Mouse (Mus musculus) heart, embryonic 13.5 days (tissue): Measurements from ENCODE around the gene Fasn. TPM values are rescaled to one million over a fixed set of nuclear protein-coding genes. Genes with fewer than 3 reads are reported as not detected.
"Not testable (repeated sequence)": the region's sequence is repeated elsewhere in the genome, so short reads cannot be mapped to it uniquely, and the experiment has no call there.

Source experiments
- ATAC-seq: fragments of 200-750 bp; cut with Nextera tagmentation; 2 replicates; pipeline ENCODE4 v1.8.0; 2017; ENCODE audit warnings: moderate TSS enrichment; ENCODE audit not compliant: insufficient number of reproducible peaks, low FRiP score, low TSS enrichment; ENCODE audit errors: extremely low read depth
- H3K27ac ChIP-seq: fragments of 300-500 bp; sonication (generic); replicated peaks from 2 replicates; pipeline ENCODE4 v1.5.1; 2015; ENCODE audit warnings: moderate library complexity, mild to moderate bottlenecking, inconsistent platforms
- H3K27me3 ChIP-seq: fragments of 300-500 bp; sonication (generic); replicated peaks from 2 replicates; pipeline ENCODE4 v1.6.1; 2015; ENCODE audit warnings: mild to moderate bottlenecking, inconsistent platforms
- H3K36me3 ChIP-seq: fragments of 300-500 bp; sonication (generic); 2 replicates; pipeline ENCODE4 v1.6.1; 2015; ENCODE audit warnings: mild to moderate bottlenecking, inconsistent platforms
- H3K4me1 ChIP-seq: fragments of 300-500 bp; sonication (generic); 2 replicates; pipeline ENCODE4 v1.6.1; 2015; ENCODE audit warnings: inconsistent platforms
- H3K4me2 ChIP-seq: fragments of 300-500 bp; sonication (generic); 2 replicates; pipeline ENCODE4 v1.6.1; 2015; ENCODE audit warnings: inconsistent platforms, mild to moderate bottlenecking, moderate library complexity
- H3K4me3 ChIP-seq: fragments of 300-500 bp; sonication (generic); 2 replicates; pipeline ENCODE4 v1.5.1; 2015; ENCODE audit warnings: moderate library complexity, mild to moderate bottlenecking, inconsistent platforms
- H3K9ac ChIP-seq: fragments of 300-500 bp; sonication (generic); 2 replicates; pipeline ENCODE4 v1.6.1; 2015; ENCODE audit warnings: inconsistent platforms, mild to moderate bottlenecking, moderate library complexity
- H3K9me3 ChIP-seq: fragments of 300-500 bp; sonication (generic); 2 replicates; pipeline ENCODE4 v1.6.1; 2016; ENCODE audit warnings: inconsistent platforms
- WGBS: fragments of 180-500 bp; shearing (Covaris S2); methylation state at CpG from one replicate; pipeline ENCODE4 v1.1.7; 2015; ENCODE audit warnings: mixed read lengths; 5-methylcytosine and 5-hydroxymethylcytosine counted together
- polyA plus RNA-seq: library from polyadenylated mRNA; unstranded; fragments of >200 nt; fragmentation: Nextera tagmentation; extraction: Ambion mirVana; gene quantifications from 2 replicates; pipeline ENCODE4 v1.2.1, GENCODE M21; 2015

Fasn gene
- polyA plus RNA-seq, 1 experiment from 2014 or later, result 26.4 TPM

DNA sequence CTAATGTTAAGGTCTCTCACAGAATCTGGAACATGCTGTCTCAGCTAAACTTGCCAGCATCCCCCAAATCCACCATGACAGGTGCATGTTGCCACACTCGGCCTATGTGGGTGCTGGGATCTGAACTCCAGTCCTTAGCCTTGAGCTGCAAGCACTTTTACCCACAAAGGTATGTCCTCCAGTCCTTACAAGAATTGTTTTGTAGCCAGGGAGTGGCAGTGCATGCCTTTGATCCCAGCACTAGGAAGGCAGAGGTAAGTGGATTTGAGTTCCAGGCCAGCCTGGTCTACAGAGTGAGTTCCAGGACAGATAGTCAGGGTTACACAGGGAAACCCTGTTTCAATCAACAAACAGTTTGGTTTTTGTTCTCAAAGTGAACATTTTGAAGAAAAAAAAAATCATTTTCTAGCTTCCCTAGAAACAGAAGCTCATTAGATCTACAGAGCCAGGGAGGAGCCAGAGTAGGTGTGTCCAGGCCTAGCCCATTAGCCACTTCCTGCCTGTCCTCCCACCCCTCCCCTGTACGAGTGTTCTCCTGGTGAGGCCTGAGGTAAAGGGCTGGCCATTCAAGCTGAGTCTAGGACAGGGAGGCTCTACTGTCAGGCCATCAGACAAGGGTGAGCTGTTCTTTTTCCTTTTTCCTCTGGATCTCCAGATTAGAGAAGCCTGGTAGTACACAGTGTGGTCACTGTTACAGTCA lies 26.1 kb upstream of the Fasn start:
- no peak for ATAC-seq

DNA sequence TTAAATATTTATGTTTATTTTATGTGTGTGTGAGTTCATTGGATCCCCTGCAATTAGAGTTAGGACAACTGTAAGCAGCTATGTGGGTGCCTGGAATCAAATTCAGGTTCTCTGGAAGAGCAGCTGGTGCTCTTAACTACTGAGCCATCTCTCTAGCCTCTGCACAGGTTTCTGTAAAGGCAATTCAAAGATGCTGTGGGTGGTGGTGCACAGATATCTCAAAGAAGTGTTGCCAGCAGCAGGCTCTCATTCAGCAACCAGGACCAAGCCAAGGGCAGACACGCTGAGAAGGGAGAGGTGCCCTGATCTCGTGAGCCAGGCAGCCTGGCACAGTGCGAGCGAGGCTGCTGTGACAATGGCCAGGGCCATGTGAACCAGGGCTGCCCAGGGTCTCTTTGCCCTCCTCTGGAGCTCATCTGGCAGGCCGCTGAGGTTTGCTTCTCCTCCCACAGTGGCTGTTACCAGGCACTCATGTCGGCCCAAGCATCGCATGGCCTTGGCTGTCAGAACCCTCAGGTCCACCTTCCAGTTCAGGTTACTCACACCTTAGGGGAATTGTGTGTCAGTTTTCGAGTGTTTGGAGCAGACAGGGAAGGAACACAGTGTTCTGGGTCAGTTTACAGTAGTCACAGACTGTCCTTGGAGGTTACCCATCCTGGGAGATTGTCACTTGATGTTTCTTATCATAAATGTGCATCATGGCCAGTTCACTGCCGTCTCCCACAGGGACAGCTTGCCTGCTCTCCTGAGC lies 22.6 kb upstream of the Fasn start:
- H3K4me3 ChIP-seq, result no peak overlapping the region
- 78% methylated on average over 9 of the region's 9 CpGs for WGBS
- peaks cover 15% of the 10 kb centered on the region for H3K4me1 ChIP-seq
- no peaks in the 10 kb centered on the region for H3K36me3 ChIP-seq
- no peak overlapping the region for H3K27ac ChIP-seq
- H3K9me3 ChIP-seq, result no peaks in the 10 kb centered on the region
- no peak overlapping the region for H3K9ac ChIP-seq
- no peaks in the 10 kb centered on the region for H3K27me3 ChIP-seq
- no peak overlapping the region for H3K4me2 ChIP-seq
- no peak for ATAC-seq

More for the DNA sequence above, 26.1 kb upstream of the Fasn start:
- Histone ChIP-seq H3K9me3 (no peaks in the 10 kb centered on the region), H3K36me3 (no peaks in the 10 kb centered on the region), H3K9ac (no peak overlapping the region), H3K27ac (no peak overlapping the region), H3K4me2 (no peak overlapping the region), H3K4me1 (peaks cover 31% of the 10 kb centered on the region), H3K27me3 (no peaks in the 10 kb centered on the region), H3K4me3 (no peak overlapping the region)
- WGBS, result 63% methylated on average over 2 of the region's 2 CpGs

DNA sequence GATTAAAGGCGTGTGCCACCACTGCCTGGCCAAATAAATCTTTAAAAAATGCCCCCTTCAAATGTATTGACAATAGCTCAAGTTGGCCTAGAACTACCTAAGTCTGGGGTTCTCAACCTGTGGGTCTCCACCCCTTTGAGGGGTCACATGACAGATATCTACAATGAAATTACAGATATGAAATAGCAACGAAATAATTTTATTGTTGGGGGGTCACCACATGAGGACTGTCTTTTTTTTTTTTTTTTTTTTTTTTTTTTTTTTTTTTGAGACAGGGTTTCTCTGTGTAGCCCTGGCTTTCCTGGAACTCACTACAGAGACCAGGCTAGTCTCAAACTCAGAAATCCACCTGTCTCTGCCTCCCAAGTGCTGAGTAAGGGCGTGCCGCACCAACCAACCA lies 20.0 kb upstream of the Fasn start:
- Histone ChIP-seq H3K9me3 (no peaks in the 10 kb centered on the region), H3K27ac (no peak overlapping the region), H3K9ac (no peak overlapping the region), H3K4me1 (peaks cover 4% of the 10 kb centered on the region), H3K27me3 (no peaks in the 10 kb centered on the region), H3K4me3 (no peak overlapping the region), H3K4me2 (no peak overlapping the region), H3K36me3 (no peaks in the 10 kb centered on the region)
- 79% methylated on average over 4 of the region's 4 CpGs for WGBS
- ATAC-seq, result no peak

DNA sequence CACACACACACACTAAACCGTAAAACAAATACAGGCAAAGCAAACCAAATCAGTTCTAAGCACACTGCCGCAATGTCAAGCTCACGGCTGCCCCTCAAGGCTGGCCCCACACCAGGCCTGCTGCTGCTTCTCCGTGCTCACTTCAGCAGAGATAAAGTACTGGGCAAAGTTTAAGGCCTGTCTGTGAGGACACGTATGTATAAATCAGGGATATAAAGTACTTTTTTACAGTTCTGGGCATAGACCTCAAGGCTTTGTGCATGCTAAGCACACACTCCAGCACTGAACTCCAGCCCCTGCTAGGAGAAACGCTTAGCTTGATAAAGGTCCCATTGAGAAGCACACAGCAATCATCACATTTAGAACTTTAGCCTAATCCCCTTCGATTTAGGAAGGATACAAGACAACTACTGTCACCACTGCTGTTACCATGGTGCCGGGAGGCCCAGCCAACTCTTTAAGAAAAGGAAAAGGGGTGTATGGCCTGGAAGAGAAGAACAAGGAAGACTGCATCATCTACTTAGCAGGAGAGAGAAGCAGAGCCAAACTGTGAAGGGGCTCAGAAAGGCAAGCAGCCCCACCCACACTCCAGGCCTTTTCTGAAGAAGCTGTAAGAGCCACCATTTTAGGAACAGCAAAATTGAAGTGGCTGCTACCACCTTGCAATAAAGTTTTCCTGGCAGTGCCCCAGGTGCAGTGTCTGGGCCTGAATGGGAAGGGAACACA lies 9.4 kb upstream of the Fasn start:
- Histone ChIP-seq H3K9me3 (no peaks in the 10 kb centered on the region), H3K27me3 (no peaks in the 10 kb centered on the region), H3K4me3 (no peak overlapping the region), H3K36me3 (no peaks in the 10 kb centered on the region), H3K27ac (peak overlapping the region; percentile 72), H3K9ac (peak overlapping the region; percentile 56), H3K4me2 (no peak overlapping the region), H3K4me1 (peaks cover 29% of the 10 kb centered on the region)
- ATAC-seq, result no peak
- 40% methylated on average over 8 of the region's 8 CpGs for WGBS

DNA sequence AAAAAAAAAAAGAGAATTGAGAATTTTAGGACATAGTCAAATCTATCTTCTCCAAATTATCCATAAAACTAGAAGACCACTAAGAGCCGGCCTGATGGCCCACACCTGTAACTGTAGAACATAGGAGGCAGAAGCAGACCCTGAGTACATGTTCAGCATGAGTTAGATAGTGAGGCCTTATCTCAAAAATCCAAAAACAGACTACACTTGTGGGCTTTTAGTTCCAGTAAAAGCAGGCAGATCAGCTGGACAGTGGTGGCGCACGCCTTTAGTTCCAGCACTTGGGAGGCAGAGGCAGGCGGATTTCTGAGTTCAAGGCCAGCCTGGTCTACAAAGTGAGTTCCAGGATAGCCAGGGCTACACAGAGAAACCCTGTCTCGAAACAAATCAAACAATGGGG lies 8.6 kb upstream of the Fasn start:
- H3K4me3 ChIP-seq, ATAC-seq, H3K9ac ChIP-seq, H3K4me2 ChIP-seq, H3K9me3 ChIP-seq, H3K36me3 ChIP-seq, H3K27me3 ChIP-seq: not testable (repeated sequence)
- 83% methylated on average over 5 of the region's 5 CpGs for WGBS
- Histone ChIP-seq H3K27ac (peak overlapping the region; percentile 72; the same call in 1 of the 2 replicates), H3K4me1 (peaks cover 22% of the 10 kb centered on the region)

DNA sequence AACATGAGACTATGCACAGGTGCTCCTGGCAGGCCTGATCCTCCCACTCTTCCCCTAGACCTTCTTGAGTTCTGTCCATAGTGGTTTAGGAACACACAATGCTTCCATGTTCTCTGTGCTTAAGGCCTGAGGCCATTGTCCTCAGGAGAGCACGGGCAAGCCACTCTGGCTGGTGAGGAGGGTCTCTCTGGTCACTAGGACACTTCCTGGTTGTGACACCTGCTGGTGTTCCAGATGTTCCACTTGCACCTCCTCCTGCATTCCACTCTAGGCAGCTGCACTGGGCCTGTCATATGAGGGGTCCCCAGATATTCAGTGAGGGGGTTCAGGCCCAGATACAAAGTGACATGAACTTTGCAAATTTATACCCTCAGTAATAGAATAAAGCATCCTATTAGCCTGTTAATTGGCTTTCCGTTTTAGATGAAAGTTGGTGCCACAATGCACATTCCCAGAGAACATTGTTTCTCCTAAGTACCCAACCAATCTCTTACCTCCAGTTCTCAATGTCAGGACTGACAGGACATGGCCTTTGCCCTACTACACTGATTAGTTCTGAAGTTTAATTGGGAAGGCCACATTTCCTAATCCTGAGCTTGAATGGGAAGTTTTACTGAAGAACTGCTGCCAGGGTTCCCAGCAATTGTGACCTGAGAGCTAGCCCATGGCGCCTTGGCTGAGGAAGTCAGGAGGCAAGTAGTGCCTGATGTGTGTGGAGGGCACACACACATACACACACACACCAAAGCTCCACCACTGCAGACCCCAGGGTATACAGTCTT lies 7.5 kb upstream of the Fasn start:
- Histone ChIP-seq H3K27ac (no peak overlapping the region), H3K27me3 (no peaks in the 10 kb centered on the region), H3K4me1 (peaks cover 22% of the 10 kb centered on the region), H3K36me3 (no peaks in the 10 kb centered on the region), H3K4me3 (no peak overlapping the region), H3K9me3 (no peaks in the 10 kb centered on the region), H3K4me2 (no peak overlapping the region), H3K9ac (no peak overlapping the region)
- ATAC-seq, result no peak
- 75% methylated on average over 3 of the region's 3 CpGs for WGBS

DNA sequence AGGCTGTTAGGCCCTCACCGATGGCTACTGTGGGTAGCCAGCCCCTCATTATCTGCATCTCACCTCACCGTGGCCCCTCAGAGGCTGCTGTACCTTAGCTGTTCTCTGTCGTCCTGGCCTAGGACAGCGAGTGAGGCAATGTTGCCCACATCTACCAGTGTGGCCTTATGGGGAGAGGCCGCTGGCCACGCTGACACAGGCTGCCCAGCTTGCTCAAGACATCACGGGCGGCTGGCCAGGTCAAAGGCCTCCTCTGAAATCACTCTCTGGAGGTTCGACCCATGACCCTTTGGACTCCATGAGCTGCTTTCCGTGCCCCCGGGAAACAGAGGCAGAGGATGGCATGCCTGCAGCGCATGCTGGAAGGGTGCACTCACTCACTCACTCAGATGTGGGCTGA lies 6.3 kb upstream of the Fasn start:
- no peak overlapping the region for H3K27ac ChIP-seq
- no peak overlapping the region for H3K4me3 ChIP-seq
- no peaks in the 10 kb centered on the region for H3K36me3 ChIP-seq
- no peak overlapping the region for H3K4me2 ChIP-seq
- H3K9ac ChIP-seq, result no peak overlapping the region
- peaks cover 26% of the 10 kb centered on the region for H3K4me1 ChIP-seq
- no peaks in the 10 kb centered on the region for H3K9me3 ChIP-seq
- 77% methylated on average over 12 of the region's 12 CpGs for WGBS
- no peak for ATAC-seq
- H3K27me3 ChIP-seq, result no peaks in the 10 kb centered on the region

DNA sequence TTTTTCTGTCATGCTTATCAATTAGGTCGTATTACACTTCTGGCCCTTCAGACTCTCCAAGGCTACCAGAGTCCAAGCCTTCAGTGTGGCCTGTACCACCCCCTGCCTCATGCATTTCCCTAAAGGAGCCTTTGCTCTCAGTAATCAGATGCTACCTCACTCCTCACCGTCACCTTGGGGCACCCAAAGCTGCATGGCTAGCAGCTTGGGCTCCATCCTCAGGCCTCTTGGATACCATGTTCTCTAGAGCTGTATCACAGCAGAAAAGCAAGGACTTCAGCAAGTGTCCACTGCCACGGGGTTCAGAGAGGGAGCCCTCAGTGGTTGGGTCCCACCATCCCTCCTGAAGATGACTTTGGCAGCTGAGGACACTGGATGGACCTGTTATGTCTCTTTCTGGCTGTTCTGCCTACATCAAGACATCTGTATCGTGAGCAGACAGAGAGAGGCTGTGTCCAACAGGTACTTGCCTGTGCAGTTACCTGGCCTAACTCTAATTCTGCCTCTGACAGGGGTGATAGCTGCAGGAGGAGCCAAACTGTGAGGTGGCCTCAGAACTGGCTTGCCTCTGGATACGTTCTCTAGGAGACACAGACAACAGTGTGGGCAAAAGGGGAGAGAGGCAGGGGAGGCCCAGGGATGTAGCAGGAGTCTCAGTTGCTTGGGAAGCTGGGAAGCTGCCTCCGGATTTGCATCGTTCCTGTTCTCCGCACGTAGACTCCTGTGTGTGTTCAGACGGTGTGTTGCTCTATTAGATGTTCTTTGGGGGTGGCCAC lies 5.6 kb upstream of the Fasn start:
- Histone ChIP-seq H3K36me3 (no peaks in the 10 kb centered on the region), H3K4me3 (no peak overlapping the region), H3K4me1 (peaks cover 33% of the 10 kb centered on the region), H3K27ac (no peak overlapping the region), H3K9me3 (no peaks in the 10 kb centered on the region), H3K27me3 (no peaks in the 10 kb centered on the region), H3K4me2 (no peak overlapping the region), H3K9ac (no peak overlapping the region)
- ATAC-seq, result no peak
- 80% methylated on average over 10 of the region's 10 CpGs for WGBS

DNA sequence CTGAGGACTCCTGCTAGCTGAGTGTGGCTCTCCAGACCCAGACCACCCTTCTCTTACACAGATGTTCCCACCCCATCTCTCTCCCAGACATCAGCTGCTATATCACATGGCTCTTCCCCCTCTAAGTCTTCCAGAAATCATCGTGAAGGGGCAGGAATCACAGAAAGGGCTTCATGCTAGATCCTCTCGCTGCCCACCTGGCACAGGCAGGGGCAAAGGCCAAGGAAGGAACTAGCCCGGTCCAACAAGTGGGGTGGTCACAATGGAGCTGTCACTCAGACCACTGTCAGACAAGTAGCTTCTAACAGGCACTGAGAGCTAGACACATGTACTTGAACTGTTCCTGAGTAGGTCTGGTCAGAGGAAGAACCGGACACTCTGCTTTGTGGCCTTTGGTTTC lies 4.1 kb upstream of the Fasn start:
- no peak overlapping the region for H3K27ac ChIP-seq

DNA sequence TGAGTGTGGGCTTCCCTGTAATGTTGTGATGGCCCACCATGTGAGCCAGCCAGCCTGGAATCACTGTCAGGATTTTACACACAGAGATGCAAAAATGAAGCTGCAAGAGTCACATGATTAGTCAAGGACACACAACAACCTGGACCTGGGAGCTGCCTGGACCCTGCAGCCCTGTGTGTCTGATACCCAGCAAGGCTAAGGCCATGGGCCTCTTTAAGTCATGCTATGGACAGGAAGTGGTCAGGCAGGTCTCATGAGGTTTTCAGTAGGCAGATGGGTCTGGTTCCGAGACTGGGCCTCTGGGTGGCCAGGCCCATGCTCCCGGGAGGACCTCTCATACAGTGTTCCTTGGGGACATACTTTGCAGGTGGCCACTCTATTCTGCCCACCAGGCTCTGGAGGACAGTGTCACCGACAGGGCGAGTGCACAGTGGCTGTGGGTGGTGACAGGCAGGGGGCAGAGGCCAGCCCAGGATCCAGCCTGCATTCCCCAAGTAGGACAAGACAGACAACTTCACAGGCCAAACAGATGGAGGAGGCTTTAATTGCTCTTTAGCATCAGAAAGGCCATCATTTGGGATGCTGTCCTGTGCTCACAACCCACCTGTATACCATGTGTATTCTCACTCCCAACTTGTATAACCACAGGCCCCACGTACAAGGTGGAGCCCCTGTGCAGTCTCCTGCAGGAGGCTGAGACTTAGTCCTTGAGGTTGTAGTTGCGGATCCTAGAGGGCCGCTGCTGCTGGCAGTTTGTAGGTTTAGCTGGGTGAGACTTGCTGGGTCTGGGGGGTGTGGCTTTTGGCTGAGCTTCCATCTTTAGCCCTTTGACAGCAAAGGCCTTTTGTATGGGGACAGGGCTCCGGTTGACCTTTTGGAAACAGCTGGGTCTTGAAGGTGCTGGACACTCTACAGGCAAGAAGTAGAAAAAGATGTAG lies 1.9 kb upstream of the Fasn start:
- no peak overlapping the region for H3K4me2 ChIP-seq
- ATAC-seq, result no peak
- no peaks in the 10 kb centered on the region for H3K9me3 ChIP-seq
- H3K9ac ChIP-seq, result peak overlapping the region; percentile 94; the same call in 1 of the 2 replicates
- H3K4me1 ChIP-seq, result peaks cover 38% of the 10 kb centered on the region
- peaks cover 12% of the 10 kb centered on the region for H3K36me3 ChIP-seq
- H3K27me3 ChIP-seq, result no peaks in the 10 kb centered on the region
- H3K4me3 ChIP-seq, result no peak overlapping the region
- WGBS, result 80% methylated on average over 8 of the region's 8 CpGs
- 0 out of 2 replicates have a peak overlapping the region, but pooled peaks have one; percentile 94 for H3K27ac ChIP-seq

More for the DNA sequence above, 4.1 kb upstream of the Fasn start:
- Histone ChIP-seq H3K4me3 (no peak overlapping the region), H3K36me3 (no peaks in the 10 kb centered on the region), H3K9ac (no peak overlapping the region), H3K4me2 (no peak overlapping the region), H3K9me3 (no peaks in the 10 kb centered on the region), H3K27me3 (no peaks in the 10 kb centered on the region), H3K4me1 (peaks cover 23% of the 10 kb centered on the region)
- WGBS, result 62% methylated on average over 4 of the region's 4 CpGs
- ATAC-seq, result no peak
